Mouse (Mus musculus): Measurements from ENCODE around the gene Rasgrp3.

- TF ChIP-seq CTCF (IDR thresholded peaks at IDR 0.05) (no peak), EP300 (IDR thresholded peaks at IDR 0.05) (peak; percentile 69)
Measured at GRCm38 (mm10) chr17:75463645-75464044, 27.9 kb downstream of the Rasgrp3 start.

Measured in lung, postnatal 0 days (tissue).